Mouse (Mus musculus) kidney, embryonic 14.5 days (tissue): ENCODE measurements around the gene Rad51ap1. TPM values are rescaled to one million over a fixed set of nuclear protein-coding genes. Genes with fewer than 3 reads are reported as not detected.
A peak's percentile ranks its signal among the peaks of the same experiment; 100 is the strongest.

Experiments used
- ATAC-seq: fragments of 200-750 bp; cut with Nextera tagmentation; 2 replicates; pipeline ENCODE4 v1.8.0; 2017; ENCODE audit warnings: moderate number of reproducible peaks, mild to moderate bottlenecking, moderate TSS enrichment, moderate library complexity; ENCODE audit not compliant: low FRiP score, low TSS enrichment
- H3K27ac ChIP-seq: fragments of 300-500 bp; sonication (generic); 2 replicates; pipeline ENCODE4 v1.5.1; 2014; ENCODE audit warnings: low read depth, mild to moderate bottlenecking, low read length, moderate library complexity, mixed read lengths
- H3K27me3 ChIP-seq: fragments of 300-500 bp; sonication (generic); 2 replicates; pipeline ENCODE4 v1.6.1; 2014; ENCODE audit warnings: mild to moderate bottlenecking, low read length; ENCODE audit not compliant: control insufficient read depth, insufficient read depth
- H3K36me3 ChIP-seq: fragments of 300-500 bp; sonication (generic); 2 replicates; pipeline ENCODE4 v1.6.1; 2014; ENCODE audit warnings: low read length, mixed read lengths; ENCODE audit not compliant: control insufficient read depth, insufficient read depth
- H3K4me1 ChIP-seq: fragments of 300-500 bp; sonication (generic); 2 replicates; pipeline ENCODE4 v1.6.1; 2014; ENCODE audit warnings: low read length, mixed read lengths; ENCODE audit not compliant: control insufficient read depth, insufficient read depth
- H3K4me2 ChIP-seq: fragments of 300-500 bp; sonication (generic); replicated peaks from 2 replicates; pipeline ENCODE4 v1.6.1; 2014; ENCODE audit warnings: low read depth, mild to moderate bottlenecking, low read length
- H3K4me3 ChIP-seq: fragments of 300-500 bp; sonication (generic); 2 replicates; pipeline ENCODE4 v1.5.1; 2014; ENCODE audit warnings: mild to moderate bottlenecking, low read length
- H3K9ac ChIP-seq: fragments of 300-500 bp; sonication (generic); 2 replicates; pipeline ENCODE4 v1.6.1; 2014; ENCODE audit warnings: low read depth, mild to moderate bottlenecking, low read length, moderate library complexity
- H3K9me3 ChIP-seq: fragments of 300-500 bp; sonication (generic); 2 replicates; pipeline ENCODE4 v1.6.1; 2016; ENCODE audit warnings: low read length; ENCODE audit not compliant: control insufficient read depth
- WGBS: fragments of 180-500 bp; shearing (Covaris S2); extraction: QIAGEN DNeasy Blood & Tissue Kit; methylation state at CpG from one replicate; pipeline ENCODE4 v1.1.7; 2014; 5-methylcytosine and 5-hydroxymethylcytosine counted together
- polyA plus RNA-seq: library from polyadenylated mRNA; unstranded; fragments of >200 nt; fragmentation: Nextera tagmentation; extraction: Ambion mirVana; gene quantifications from 2 replicates; pipeline ENCODE4 v1.2.1, GENCODE M21; 2014

The Rad51ap1 gene
- 68.0 and 73.8 TPM in 2 replicates for polyA plus RNA-seq

DNA sequence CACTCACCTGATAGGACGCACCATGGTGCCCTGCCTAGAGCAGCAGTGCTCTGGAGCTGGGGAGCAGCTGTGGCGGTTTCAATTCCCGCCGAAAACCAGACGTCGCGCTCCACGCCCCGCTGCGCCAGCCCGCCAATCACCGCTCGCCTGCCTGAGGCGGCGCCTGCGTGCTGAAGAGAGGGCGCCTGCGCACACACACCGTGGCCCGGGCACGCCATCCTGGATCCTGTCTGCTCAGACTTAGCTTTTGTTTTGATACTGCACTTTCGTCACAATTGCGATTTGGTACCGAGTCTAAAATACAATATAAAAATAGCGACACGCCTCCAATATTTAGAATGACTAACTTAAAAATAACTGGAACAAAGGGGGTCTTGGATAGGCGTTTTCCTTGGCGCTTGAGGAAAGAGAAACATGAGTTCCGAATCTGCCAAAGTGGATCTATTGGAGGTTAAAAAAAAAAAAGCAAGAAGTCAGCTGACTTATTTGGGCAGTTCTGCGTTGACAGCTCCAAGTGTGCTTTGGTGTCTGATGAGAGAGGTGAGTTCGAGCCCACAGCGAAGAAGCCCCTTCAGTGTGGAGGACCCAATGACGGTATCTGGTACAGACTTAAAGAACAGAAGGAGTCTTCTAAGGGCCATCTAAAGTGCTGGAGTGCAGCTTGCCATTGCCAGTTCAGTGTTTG lies at the start of gene Rad51ap1, which contains the start of gene D6Wsu163e:
TSS of gene Rad51ap1 (minus strand) at position 101 of the 685 bp plus-strand sequence.
TSS of gene D6Wsu163e (plus strand) at position 476 of the 685 bp plus-strand sequence.
- H3K4me1 ChIP-seq, result peaks cover 11% of the 10 kb centered on the region; the same call in 1 of the 2 replicates
- H3K9ac ChIP-seq, result peak within 1 kb of the TSS; percentile 76
- peak within 1 kb of the TSS; percentile 58 for H3K4me2 ChIP-seq
- no peaks in the 10 kb centered on the region for H3K9me3 ChIP-seq
- H3K36me3 ChIP-seq, result peaks cover 9% of the 10 kb centered on the region; the same call in 1 of the 2 replicates
- H3K27ac ChIP-seq, result 0 out of 2 replicates have a peak within 1 kb of the TSS, but pooled peaks have one; percentile 43
- H3K27me3 ChIP-seq, result no peaks in the 10 kb centered on the region
- ATAC-seq, result peak; percentile 98
- H3K4me3 ChIP-seq, result peak within 1 kb of the TSS; percentile 73
- WGBS, result 1% methylated on average over 33 of the region's 33 CpGs

DNA sequence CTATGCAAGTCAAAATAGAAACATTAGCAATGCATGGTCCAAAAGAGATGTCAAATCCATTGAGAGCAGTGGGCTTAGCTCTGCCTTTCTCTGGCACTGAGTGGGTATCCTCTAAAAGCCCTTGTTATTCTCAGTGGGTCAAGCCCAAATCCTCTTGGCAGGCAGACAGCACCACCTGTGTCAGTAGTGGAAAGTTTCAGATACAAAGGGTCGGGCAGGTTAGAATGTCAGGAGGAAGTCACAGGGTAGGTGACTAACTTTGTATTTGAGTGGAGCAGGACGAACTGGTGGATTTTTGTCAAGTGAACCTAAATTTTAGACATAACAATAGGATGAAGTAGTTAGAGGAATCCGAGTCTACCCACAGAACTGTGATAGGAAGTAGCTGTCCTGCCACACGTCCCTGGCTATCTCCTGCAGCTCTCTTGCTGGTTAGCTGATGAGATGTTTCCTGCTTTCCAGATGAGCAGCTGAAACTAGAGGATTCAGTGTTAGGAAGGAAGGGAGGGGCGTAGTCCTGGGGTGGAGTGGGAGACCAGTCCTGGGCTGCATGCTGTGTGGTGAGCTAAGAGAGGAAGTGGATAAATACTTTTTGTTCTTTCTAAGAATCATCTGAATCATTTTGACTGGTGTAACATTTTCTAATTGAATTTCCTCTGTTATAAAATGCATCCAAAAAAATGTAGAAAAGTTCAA lies 42.3 kb upstream of the Rad51ap1 start:
- Histone ChIP-seq H3K27me3 (no peaks in the 10 kb centered on the region), H3K9me3 (no peaks in the 10 kb centered on the region), H3K4me3 (no peak overlapping the region), H3K4me1 (no peaks in the 10 kb centered on the region), H3K27ac (no peak overlapping the region), H3K4me2 (no peak overlapping the region), H3K9ac (no peak overlapping the region), H3K36me3 (no peaks in the 10 kb centered on the region)
- no peak for ATAC-seq
- 58% methylated on average over 5 of the region's 5 CpGs for WGBS

DNA sequence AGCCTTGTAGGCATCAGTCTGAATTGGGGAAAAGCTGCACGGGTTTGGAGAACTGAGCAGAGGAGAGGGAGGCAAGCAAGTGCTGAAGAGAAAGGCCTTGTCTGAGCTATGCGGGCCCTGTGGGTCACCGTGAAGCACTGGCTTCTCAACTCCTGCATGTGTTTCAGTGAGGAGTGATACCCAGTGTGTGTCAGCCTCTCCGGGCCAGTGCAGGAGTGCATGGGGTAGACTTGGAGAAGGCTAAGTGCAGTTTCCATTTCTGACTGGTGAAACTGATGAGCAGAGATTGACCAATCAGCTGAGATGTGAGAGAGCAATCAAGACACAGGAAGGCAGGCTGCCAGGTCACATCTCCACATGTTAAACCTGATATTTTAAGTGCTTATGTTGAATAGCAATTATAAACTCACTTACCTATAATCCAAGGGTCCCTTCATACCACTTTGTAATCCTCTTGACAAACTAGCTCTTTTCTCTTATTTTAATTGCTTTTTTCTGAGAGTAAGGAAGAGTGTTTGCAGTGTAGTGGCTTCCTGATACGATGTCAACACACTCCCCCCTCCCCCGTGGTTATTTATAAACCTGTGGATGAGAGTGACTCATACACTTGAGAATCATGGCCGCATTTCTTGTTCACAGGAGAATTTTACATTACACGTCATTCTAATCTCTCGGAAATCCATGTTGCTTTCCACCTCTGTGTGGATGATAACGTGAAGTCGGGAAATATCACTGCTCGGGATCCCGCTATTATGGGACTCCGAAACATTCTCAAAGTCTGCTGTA lies 27.0 kb upstream of the Rad51ap1 start:
- 87% methylated on average over 14 of the region's 14 CpGs for WGBS
- no peak overlapping the region for H3K4me3 ChIP-seq
- H3K4me2 ChIP-seq, result no peak overlapping the region
- ATAC-seq, result no peak
- no peak overlapping the region for H3K27ac ChIP-seq
- peaks cover 11% of the 10 kb centered on the region; the same call in 1 of the 2 replicates for H3K36me3 ChIP-seq
- H3K9me3 ChIP-seq, result no peaks in the 10 kb centered on the region
- H3K27me3 ChIP-seq, result no peaks in the 10 kb centered on the region
- H3K4me1 ChIP-seq, result no peaks in the 10 kb centered on the region
- no peak overlapping the region for H3K9ac ChIP-seq

DNA sequence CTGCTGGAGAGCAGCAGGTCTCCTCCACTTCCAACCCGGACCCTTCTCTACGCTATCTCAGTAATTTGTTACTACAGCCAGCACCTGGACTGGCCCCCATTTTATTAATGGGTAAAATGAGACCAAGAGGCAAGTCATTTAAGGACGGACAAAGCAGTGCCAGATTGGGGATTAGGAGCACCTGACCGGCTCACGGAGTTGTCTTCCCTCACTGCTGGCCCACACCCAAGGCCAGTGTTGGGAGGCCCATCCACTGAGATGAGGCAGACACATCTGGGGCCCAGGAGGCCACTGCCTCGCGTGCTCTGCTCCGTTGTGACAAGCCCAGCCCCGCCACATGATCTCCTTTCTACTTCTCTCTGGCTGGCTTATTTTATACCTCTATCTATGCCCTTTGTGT lies 24.0 kb upstream of the Rad51ap1 start:
- ATAC-seq, result no peak
- no peak overlapping the region for H3K4me3 ChIP-seq
- no peaks in the 10 kb centered on the region for H3K4me1 ChIP-seq
- no peak overlapping the region for H3K27ac ChIP-seq
- WGBS, result 85% methylated on average over 9 of the region's 9 CpGs
- H3K4me2 ChIP-seq, result no peak overlapping the region
- H3K27me3 ChIP-seq, result no peaks in the 10 kb centered on the region
- H3K36me3 ChIP-seq, result peaks cover 11% of the 10 kb centered on the region; the same call in 1 of the 2 replicates
- no peak overlapping the region for H3K9ac ChIP-seq
- H3K9me3 ChIP-seq, result no peaks in the 10 kb centered on the region

DNA sequence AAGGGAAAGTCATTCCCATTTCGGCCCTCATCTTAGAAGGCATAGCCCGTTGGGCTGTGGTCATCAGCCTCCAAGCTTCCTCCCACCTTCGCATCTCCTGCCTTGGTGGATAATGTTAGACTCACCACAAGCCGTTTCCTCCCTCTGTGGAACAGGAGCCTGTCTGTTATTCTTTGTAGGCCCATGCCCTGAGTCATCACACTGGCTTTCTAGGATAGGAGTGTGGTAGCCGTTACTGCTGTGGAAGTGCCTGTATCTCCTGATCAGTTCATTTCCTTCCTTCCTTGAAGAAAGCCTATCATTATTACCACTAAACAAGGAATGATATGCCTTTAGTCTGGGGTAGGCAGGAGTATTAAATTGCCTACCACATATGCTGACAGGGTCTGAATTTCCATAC lies 23.3 kb upstream of the Rad51ap1 start:
- Histone ChIP-seq H3K9me3 (no peaks in the 10 kb centered on the region), H3K27me3 (no peaks in the 10 kb centered on the region), H3K4me2 (no peak overlapping the region), H3K4me1 (no peaks in the 10 kb centered on the region), H3K36me3 (peaks cover 11% of the 10 kb centered on the region; the same call in 1 of the 2 replicates), H3K4me3 (no peak overlapping the region), H3K9ac (no peak overlapping the region), H3K27ac (no peak overlapping the region)
- ATAC-seq, result no peak
- WGBS, result 79% methylated on average over 5 of the region's 5 CpGs

DNA sequence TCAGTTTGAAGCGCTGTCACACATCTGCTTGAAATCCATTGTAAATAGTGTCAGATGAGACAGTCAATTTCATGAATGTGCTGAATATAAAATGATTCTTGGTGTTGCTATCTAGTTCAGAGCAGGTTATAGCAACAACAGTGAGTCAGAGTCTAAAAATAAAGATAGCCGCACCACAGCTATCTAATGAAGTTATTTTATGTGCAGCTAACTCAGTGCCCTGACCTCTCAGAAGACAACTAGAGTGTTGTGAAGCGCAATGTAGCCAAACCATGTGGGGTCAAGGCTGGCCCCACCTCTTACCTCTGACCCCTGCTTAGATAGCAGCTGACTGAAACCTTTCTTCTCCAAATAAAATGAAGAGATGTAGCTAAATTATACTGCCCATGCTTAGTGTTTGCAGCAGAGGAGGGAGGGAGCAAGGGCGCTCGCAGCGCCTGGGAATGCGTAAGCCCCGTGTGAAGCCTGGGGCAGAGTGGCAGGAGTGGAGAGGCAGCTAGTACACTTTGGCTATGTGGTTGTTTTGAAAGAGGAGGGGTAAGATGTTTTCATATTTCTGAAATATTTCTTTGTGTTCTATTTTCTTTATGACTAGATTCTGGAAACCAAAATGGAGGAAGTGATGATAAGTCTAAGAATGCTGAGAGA lies 22.1 kb upstream of the Rad51ap1 start:
- no peak for ATAC-seq
- Histone ChIP-seq H3K36me3 (peaks cover 20% of the 10 kb centered on the region), H3K9me3 (no peaks in the 10 kb centered on the region), H3K4me1 (no peaks in the 10 kb centered on the region), H3K9ac (no peak overlapping the region), H3K4me2 (no peak overlapping the region), H3K27me3 (no peaks in the 10 kb centered on the region), H3K27ac (no peak overlapping the region), H3K4me3 (no peak overlapping the region)
- WGBS, result 89% methylated on average over 8 of the region's 8 CpGs

DNA sequence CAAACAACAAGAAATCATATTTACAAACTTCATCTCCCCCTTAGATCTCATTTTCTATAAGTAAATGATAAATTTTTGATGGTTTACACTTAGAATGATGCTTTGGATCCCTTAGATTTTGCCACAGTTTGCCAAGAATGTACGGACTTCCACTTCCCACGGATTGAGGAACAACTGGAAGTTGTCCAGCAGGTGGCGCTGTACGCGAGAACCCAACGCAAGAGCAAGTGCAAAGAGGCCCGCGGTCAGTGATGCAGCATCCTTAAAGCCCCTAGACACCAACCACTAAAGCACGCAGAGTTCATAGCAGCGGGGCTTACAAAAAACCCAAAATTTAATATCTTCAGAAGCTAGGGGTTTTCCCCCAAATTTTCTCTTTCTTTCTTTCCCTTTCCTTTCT lies 16.3 kb upstream of the Rad51ap1 start:
- H3K4me1 ChIP-seq, result no peaks in the 10 kb centered on the region
- no peaks in the 10 kb centered on the region for H3K27me3 ChIP-seq
- no peak overlapping the region for H3K27ac ChIP-seq
- H3K4me2 ChIP-seq, result no peak overlapping the region
- H3K4me3 ChIP-seq, result no peak overlapping the region
- no peaks in the 10 kb centered on the region for H3K9me3 ChIP-seq
- WGBS, result 15% methylated on average over 10 of the region's 10 CpGs
- no peak overlapping the region for H3K9ac ChIP-seq
- no peak for ATAC-seq
- H3K36me3 ChIP-seq, result peaks cover 15% of the 10 kb centered on the region

DNA sequence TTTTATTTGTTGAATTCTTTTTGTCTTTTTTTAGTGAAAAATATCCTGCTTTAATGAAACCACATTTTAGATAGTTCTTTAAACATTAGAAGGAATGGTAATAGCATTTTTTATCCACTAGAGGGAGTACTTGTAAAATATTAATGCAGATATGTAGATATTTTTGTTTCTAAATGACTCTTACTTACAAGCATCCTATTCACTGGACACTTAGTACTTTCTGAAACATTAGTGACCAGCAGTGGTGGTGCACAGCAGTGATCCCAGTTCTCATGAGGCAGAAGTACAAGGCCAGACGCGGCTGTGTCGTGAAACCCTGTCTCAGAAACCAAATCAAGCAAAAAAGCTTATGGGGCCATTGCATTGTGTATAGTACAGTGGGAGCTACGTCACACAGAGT lies 8.9 kb upstream of the Rad51ap1 start:
- H3K27me3 ChIP-seq, result no peaks in the 10 kb centered on the region
- H3K4me1 ChIP-seq, result no peaks in the 10 kb centered on the region
- WGBS, result 89% methylated on average over 4 of the region's 4 CpGs
- no peak overlapping the region for H3K4me2 ChIP-seq
- H3K9ac ChIP-seq, result no peak overlapping the region
- H3K36me3 ChIP-seq, result peaks cover 15% of the 10 kb centered on the region; the same call in 1 of the 2 replicates
- ATAC-seq, result no peak
- no peak overlapping the region for H3K4me3 ChIP-seq
- H3K27ac ChIP-seq, result no peak overlapping the region
- H3K9me3 ChIP-seq, result no peaks in the 10 kb centered on the region
